Mouse (Mus musculus): ENCODE data around the gene Rab3a. TPM values are rescaled to one million over a fixed set of nuclear protein-coding genes. Genes with fewer than 3 reads are reported as not detected.

Gene Rab3a
- total RNA-seq, 1 experiment from 2014 or later: 2.5 TPM

GRCm38 (mm10) chr8:70791975-70792691, 37.7 kb downstream of the Rab3a start:
- peak; percentile 60 for ATAC-seq (replicated peaks; ENCODE audit: insufficient number of reproducible peaks, low FRiP score, low TSS enrichment, poor library complexity, severe bottlenecking)

DNA sequence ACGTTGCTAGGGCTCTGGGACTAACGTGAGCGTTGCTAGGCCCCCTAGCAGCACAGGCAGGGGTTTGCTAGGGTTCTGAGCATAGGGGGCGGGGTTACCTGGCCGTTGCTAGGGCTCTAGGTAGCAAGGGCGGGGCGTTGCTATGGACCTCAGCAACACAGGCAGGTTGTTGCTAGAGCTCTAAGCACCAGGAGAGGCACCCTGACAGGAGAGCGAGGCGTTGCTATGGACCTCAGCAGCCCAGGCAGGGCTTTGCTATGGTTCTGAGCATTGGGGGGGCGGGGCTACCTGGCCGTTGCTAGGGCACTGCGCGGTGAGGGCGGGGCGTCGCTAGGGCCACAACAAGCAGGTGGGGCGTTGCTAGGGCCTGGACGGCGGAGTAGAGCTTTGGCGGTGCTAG, 38.2 kb downstream of the Rab3a start:
- peak; percentile 14 for ATAC-seq (replicated peaks; ENCODE audit: insufficient number of reproducible peaks, low FRiP score, low TSS enrichment, poor library complexity, severe bottlenecking)

DNA sequence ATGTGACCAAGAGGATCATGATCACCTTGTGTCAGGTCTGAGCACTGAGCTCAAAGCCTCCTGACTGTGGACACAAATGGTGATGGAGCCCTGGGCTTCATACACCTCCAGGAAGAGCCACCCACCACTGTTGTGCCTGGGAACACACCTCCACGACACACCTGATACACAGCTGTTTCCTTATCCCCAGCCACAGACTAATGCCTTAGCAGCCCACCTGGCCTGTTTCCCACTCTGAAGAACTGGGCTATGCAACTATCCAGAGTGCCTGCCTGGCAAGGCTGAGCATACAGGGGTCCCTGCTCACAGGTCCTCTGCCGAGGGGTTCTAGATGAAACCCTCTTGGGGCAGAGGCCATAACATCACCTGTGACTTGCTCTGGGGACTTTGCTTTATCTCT, 39.7 kb downstream of the Rab3a start:
- ATAC-seq (replicated peaks; ENCODE audit: insufficient number of reproducible peaks, low FRiP score, low TSS enrichment, poor library complexity, severe bottlenecking): no peak

DNA sequence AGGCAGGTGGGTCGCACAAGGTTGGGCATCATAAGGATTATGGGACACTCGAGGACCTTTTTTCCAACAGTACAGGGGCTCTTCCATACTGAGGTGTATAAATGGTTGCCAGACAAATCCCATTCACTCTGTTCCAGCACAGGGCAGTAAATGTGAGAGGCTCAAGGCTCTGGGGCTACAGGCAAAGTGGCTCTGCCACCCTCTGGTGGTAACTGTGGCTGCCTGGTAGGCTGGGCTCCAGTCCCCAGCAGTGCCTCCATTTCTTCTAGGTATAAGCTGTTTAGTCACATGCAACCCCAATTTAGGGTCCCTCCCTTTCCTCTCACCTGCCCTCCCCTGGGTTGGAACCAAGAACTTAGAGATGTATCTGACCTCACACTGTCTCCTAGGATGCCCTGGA, 40.9 kb downstream of the Rab3a start:
- ATAC-seq (replicated peaks; ENCODE audit: insufficient number of reproducible peaks, low FRiP score, low TSS enrichment, poor library complexity, severe bottlenecking): no peak

GRCm38 (mm10) chr8:70796403-70797080, 42.1 kb downstream of the Rab3a start:
- ATAC-seq (replicated peaks; ENCODE audit: insufficient number of reproducible peaks, low FRiP score, low TSS enrichment, poor library complexity, severe bottlenecking): no peak

DNA sequence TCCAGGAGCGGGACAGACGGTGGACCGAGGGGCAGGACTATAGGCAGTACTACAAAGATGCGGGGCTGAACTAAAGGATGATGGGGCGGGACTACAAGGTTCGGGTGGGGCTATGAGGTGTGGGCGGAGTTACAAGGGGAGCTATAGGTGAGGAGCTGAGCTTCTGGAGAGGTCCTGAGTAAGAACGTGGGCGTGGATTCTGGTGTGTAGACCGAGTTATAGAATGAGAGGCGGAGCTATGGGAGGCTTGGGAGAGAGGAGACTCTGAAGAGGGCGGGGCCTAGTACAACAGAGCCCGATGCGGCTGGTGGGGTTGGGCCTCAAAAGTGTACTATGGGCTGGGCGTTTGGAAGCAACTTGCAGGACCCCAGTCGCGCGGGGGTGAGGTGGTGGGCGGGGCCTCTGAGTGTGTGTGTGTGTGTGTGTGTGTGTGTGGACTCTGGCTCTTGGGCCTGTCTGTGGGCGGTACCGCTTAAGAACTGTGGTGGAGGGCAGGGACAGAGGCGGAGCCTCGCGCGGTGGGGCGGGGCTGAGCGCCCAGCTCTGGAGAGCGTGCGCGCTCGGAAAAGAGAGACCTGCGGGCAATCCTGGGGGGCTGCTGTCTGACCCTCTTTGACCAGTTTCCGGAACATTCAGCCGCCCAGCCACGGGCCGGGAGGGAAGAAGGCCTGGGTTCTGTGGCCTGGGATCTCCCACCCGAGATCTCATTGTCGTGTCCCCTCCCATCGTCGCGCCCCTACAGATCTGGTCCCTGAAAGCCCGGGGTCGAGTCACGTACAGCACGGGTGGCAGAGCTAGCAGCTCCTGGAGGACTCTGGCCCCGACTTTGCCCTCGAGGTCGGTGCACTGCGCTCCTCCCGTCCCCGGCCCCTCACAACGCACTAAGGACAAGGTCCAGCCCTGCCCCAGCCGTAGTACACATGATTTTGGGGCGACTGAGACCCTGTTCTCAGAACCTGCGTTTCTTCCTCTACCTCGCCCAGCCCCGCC, 42.9 kb downstream of the Rab3a start:
- peak; percentile 39 for ATAC-seq (replicated peaks; ENCODE audit: insufficient number of reproducible peaks, low FRiP score, low TSS enrichment, poor library complexity, severe bottlenecking)

DNA sequence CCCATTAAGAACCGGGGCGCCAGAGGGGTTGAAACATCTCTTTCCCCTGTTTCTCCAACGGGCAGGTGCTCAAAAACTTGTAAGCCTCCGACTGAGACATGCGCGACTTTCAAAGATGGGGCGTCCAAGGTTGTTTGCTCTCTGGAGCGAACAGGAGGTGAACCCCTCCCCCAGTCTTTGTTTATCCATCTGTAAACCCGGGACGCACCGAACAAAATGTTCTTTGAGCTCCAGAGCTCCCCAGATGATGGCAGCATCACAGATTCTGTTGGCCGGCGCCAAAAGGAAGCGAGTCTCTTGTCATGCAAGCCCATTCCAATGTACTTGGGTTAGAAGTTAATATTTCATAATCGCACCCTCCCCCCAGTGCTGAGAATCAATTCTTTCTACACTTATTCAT, 43.8 kb downstream of the Rab3a start:
- ATAC-seq (replicated peaks; ENCODE audit: insufficient number of reproducible peaks, low FRiP score, low TSS enrichment, poor library complexity, severe bottlenecking): no peak

DNA sequence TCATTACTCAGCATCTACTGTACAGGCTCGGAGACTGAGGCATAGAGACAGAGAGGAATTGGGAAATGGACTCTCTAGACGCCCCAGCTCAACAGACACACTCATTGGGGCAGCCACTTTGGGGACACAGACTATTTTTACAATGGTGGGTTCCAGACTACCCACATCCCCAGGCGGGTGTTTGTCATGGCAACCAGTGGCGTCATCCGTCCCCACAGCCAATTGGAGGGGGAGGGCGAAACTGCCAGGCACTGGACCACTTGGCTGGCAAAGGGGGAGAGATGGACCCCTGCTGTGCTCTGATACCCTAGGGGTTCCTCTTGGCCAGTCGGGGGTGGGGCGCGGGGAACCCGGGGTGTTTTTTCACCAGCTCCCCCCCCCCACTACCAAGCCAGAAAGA, 46.2 kb downstream of the Rab3a start:
- ATAC-seq (replicated peaks; ENCODE audit: insufficient number of reproducible peaks, low FRiP score, low TSS enrichment, poor library complexity, severe bottlenecking): no peak

GRCm38 (mm10) chr8:70801156-70801555, 46.7 kb downstream of the Rab3a start:
- ATAC-seq (replicated peaks; ENCODE audit: insufficient number of reproducible peaks, low FRiP score, low TSS enrichment, poor library complexity, severe bottlenecking): no peak

- no peak for ATAC-seq (replicated peaks; ENCODE audit: insufficient number of reproducible peaks, low FRiP score, low TSS enrichment, poor library complexity, severe bottlenecking)
Measured at GRCm38 (mm10) chr8:70801830-70802229, 47.4 kb downstream of the Rab3a start.

GRCm38 (mm10) chr8:70802786-70803510, 48.5 kb downstream of the Rab3a start:
- ATAC-seq (replicated peaks; ENCODE audit: insufficient number of reproducible peaks, low FRiP score, low TSS enrichment, poor library complexity, severe bottlenecking): no peak

DNA sequence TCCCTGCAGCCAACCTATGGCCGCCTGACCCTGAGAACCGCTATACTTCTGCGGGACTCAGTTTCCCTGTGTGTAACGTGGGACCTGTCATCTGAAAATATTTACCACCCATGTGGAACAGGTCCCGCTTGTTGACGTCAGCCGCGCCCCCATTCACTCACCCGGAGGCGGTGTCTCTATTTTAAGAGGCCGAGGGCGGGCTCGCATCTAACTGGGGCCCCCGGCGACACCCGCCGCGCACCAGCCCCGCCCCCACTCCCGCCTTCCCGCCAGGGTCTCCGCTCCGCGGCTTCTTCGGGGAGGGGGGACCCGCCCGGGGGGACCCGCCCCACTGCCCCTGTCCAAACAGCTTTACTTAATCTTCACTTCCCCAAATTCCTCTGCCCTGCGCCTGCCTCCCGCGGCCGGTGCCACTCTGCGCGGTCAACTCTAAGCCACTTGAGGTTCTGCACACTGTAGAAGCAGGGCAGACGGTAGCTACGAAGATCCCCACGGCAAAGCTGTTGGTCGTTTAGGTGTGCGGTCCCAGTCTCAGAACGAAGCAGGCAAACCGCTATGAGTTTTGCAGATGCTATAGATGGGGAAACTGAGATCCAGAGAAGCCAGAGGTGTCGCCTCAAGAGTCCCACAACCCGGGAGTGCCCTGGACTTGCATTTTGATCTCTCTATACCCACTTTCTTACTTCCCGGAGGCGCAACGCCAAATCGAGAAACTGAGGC, 49.4 kb downstream of the Rab3a start:
- ATAC-seq (replicated peaks; ENCODE audit: insufficient number of reproducible peaks, low FRiP score, low TSS enrichment, poor library complexity, severe bottlenecking): peak; percentile 44

DNA sequence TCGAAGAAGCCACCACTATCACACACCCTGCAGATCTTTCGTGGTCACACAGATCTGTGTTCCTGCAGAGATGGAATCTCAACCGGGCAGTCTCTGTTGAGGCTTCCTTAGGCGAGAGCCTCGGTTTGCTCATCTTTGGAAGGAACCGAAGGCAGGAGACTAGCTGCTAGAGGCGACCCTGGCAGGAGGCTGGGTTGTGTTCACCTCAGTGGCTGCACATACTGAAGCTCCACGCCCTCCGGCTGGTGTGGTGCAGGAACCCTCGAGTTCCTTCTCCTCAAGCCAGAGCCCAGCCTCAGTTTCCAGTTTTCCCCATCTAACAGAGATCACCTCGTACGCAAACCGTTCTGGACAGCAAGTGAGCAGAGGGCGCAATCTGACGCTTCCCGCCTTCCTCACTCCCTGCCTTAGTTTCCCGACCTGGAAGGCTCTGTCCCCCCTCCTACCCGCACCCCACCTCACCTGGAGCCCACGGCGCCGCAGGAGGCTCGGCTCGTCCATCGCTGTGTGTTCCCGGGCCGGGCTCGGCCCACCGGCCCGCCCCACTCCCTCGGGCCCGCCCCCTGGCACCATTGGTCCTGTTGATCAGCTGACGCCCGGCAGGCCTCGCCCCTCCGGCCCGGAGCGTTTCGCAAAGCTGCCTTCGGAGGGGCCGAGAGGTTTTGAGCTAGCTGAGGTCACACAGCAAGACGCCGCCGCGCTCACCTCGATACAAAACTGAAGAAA, 50.2 kb downstream of the Rab3a start, which contains the start of gene Mast3:
Gene Mast3, minus strand, starts transcription at position 574 of the 726 bp plus-strand sequence.
- peak; percentile 71 for ATAC-seq (replicated peaks; ENCODE audit: insufficient number of reproducible peaks, low FRiP score, low TSS enrichment, poor library complexity, severe bottlenecking)

DNA sequence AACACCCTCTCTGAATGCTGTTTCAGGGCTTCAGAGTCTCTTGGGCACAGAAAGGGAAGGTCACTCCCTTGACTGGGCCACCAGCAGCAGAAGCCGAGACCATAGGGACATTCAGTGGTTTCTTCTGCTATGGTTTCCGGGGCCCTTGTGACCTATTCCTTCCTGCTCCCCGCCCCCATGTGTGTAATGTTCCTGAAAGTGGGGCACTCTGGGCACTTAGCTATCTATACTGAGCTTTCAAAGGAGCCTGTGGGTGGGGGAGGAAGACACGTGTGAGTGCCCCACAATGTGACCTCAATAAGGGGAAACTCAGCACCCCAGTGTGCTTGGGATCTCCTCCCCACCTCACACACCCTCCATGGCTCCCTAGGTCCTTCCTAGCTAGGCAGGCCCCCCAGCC, 52.1 kb downstream of the Rab3a start:
- ATAC-seq (replicated peaks; ENCODE audit: insufficient number of reproducible peaks, low FRiP score, low TSS enrichment, poor library complexity, severe bottlenecking): peak; percentile 61

DNA sequence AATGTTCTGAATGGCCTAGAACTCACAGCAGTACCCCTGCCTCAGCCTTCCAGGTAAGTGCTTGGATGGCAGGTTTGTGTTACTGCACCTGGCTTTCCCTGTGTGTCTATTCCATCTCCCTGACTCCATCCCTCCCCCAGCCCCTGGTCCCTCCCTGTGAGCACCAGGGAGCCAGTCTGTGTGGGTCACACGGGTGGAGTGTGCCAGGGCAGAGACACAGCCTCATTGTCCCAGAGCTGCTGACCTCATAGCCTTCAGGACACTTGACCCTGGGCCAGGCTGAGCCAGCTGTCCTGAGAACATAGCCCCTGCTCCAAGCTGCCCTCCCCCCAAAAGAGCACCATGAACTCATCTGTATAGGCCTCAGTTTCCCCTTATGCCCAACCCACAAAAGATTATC, 52.8 kb downstream of the Rab3a start:
- ATAC-seq (replicated peaks; ENCODE audit: insufficient number of reproducible peaks, low FRiP score, low TSS enrichment, poor library complexity, severe bottlenecking): no peak

DNA sequence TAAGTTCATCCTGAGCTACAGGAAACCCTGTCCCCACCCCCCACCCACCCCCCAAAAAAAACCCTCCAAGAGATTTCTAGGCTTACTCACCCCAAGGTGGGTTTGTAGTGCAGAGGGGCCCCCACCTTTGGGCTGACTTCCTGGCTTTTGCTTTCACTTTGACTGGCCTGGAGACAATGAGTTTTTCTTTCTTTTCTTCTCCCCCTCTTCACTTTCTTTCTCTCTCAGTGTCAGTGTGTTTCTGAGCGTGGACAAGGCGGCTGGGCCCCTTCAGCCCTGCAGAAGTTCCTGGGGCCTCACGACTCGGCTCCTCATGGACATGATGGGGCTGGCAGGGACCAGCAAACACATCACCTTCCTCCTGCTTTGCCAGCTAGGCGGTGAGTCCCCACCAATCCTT, 53.8 kb downstream of the Rab3a start, which contains the start of gene Il12rb1:
Gene Il12rb1, plus strand, starts transcription at position 211 of the 400 bp plus-strand sequence.
- no peak for ATAC-seq (replicated peaks; ENCODE audit: insufficient number of reproducible peaks, low FRiP score, low TSS enrichment, poor library complexity, severe bottlenecking)

All from monocyte, adult 5-6 weeks (primary cell).